Mouse (Mus musculus): ENCODE data around the gene Mettl21c.

GRCm38 (mm10) chr1:43969361-43969760, 50.5 kb downstream of the Mettl21c start:
- no peak for TF ChIP-seq GATA1 (IDR thresholded peaks at IDR 0.05; ENCODE audit: borderline replicate concordance, low read length)
- TF ChIP-seq FLI1 (IDR thresholded peaks at IDR 0.05; ENCODE audit: low read length): no peak

Data from megakaryocyte, embryonic 14.5 days (primary cell).